Mouse (Mus musculus): ENCODE data around the gene Esm1. TPM values are rescaled to one million over a fixed set of nuclear protein-coding genes. Genes with fewer than 3 reads are reported as not detected.

Esm1 gene
- polyA plus RNA-seq, 1 experiment = 17.3 TPM

DNA sequence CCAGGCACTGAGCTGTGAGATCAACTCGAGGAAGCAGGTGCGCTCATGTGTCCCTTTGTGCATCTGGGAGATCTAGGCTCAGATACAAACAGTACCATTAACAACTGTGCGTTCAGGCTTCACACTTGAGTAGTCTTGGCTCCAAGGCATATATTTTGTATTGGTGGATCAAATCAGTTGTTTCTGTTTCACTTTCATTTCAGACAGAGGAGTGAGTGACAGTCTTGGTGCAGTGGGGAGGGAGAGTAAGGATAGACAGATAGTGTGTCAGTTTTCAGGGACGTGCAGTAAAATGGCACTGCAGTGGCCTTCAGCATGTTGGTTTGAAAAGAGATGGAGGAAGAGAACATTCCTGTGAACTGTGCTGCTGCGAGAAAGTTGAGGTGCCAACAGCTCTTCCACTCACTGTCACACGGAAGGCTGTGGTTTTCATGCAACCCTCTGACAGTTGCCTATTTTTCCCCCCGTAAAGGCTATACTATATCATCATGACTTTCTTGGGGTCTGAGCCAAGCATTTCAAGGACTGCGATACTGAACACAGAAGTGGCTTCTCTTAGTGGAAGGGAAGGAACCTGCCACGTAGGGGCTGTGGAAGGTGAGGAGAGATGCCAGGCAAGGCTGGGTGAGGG is 11.5 kb upstream of the Esm1 start:
- WGBS = 16% methylated on average over 9 of the region's 9 CpGs
- H3K27ac ChIP-seq (ENCODE audit: control insufficient read depth, insufficient read depth, low read depth, low read length, poor library complexity) = no peak overlapping the region
- no peak for TF ChIP-seq CTCF (IDR thresholded peaks at IDR 0.05; ENCODE audit: control insufficient read depth, insufficient read depth, low read length)
- no peak for TF ChIP-seq POLR2A (IDR thresholded peaks at IDR 0.05; ENCODE audit: borderline replicate concordance, control insufficient read depth, low read depth, low read length)
- peak overlapping the region; percentile 38 for H3K4me3 ChIP-seq (replicated peaks; ENCODE audit: control insufficient read depth, low read depth, low read length)
- H3K4me1 ChIP-seq (ENCODE audit: control insufficient read depth, insufficient read depth, low read length) = peaks cover 1% of the 10 kb centered on the region; the same call in 1 of the 2 replicates

DNA sequence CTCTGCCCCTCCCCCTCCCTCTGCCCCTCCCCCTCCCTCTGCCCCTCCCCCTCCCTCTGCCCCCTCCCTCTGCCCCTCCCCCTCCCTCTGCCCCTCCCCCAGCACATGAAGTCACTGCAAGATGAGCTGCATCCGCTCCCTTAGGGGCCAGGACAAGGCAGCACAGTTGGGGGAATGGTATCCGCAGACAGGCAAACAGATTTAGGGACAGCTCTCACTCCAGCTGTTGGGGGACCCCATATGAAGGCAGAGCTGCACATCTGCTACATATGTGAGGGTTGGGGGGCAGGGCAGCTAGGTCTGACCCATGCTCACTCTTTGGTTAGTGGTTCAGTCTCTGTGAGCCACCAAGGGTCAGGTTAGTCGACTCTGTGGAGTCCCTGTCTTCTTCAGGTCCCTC is 10.1 kb upstream of the Esm1 start:
- 74% methylated on average over 3 of the region's 3 CpGs for WGBS
- Histone ChIP-seq H3K27ac (ENCODE audit: control insufficient read depth, insufficient read depth, low read depth, low read length, poor library complexity) (no peak overlapping the region), H3K4me3 (replicated peaks; ENCODE audit: control insufficient read depth, low read depth, low read length) (no peak overlapping the region), H3K4me1 (ENCODE audit: control insufficient read depth, insufficient read depth, low read length) (peaks cover 1% of the 10 kb centered on the region; the same call in 1 of the 2 replicates)
- TF ChIP-seq POLR2A (IDR thresholded peaks at IDR 0.05; ENCODE audit: borderline replicate concordance, control insufficient read depth, low read depth, low read length) (no peak), CTCF (IDR thresholded peaks at IDR 0.05; ENCODE audit: control insufficient read depth, insufficient read depth, low read length) (no peak)

DNA sequence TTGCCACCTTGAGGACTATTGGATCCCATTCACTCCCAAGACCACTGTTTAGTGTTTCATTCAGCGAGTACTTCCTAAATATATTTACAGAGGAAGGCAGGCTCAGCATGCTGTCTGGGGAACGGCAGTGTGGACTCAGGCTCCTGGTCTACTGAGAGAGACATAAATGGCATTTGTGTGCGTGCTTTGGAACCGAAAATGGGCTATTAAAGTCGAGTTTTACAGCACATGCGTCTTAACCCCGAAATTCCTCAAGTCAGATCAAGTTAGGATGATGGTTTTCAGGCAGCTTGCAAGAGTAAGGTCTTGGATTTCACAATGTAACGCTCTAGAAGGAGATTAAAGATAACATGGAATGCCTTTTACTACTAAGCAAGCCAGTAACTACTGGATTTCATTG is 8.7 kb upstream of the Esm1 start:
- no peak for TF ChIP-seq CTCF (IDR thresholded peaks at IDR 0.05; ENCODE audit: control insufficient read depth, insufficient read depth, low read length)
- TF ChIP-seq POLR2A (IDR thresholded peaks at IDR 0.05; ENCODE audit: borderline replicate concordance, control insufficient read depth, low read depth, low read length) = no peak
- WGBS = 70% methylated on average over 8 of the region's 8 CpGs
- H3K27ac ChIP-seq (ENCODE audit: control insufficient read depth, insufficient read depth, low read depth, low read length, poor library complexity) = no peak overlapping the region
- peaks cover 1% of the 10 kb centered on the region; the same call in 1 of the 2 replicates for H3K4me1 ChIP-seq (ENCODE audit: control insufficient read depth, insufficient read depth, low read length)
- H3K4me3 ChIP-seq (replicated peaks; ENCODE audit: control insufficient read depth, low read depth, low read length) = no peak overlapping the region

DNA sequence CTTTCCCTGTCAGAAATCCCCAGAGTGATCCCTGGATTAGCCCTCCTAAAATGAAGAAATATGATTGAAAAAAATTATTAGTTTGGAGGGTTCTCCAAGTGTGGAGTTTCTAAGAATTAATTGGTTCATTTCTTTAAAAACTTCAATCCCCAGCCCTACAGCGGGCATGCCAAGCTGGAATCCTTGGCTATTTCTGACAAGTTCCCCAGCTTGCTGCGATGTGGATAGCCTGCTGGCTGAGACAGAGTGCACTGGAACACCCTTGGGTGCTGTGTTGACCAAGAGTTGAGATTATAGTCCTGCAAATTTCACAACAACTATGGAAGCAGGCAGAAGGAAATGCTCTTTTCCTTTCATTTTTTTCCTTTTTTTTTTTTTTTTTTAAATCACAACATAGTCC is 7.8 kb upstream of the Esm1 start:
- 79% methylated on average over 2 of the region's 2 CpGs for WGBS
- Histone ChIP-seq H3K4me1 (ENCODE audit: control insufficient read depth, insufficient read depth, low read length) (peaks cover 1% of the 10 kb centered on the region; the same call in 1 of the 2 replicates), H3K4me3 (replicated peaks; ENCODE audit: control insufficient read depth, low read depth, low read length) (no peak overlapping the region), H3K27ac (ENCODE audit: control insufficient read depth, insufficient read depth, low read depth, low read length, poor library complexity) (no peak overlapping the region)
- TF ChIP-seq CTCF (IDR thresholded peaks at IDR 0.05; ENCODE audit: control insufficient read depth, insufficient read depth, low read length) (no peak), POLR2A (IDR thresholded peaks at IDR 0.05; ENCODE audit: borderline replicate concordance, control insufficient read depth, low read depth, low read length) (no peak)

DNA sequence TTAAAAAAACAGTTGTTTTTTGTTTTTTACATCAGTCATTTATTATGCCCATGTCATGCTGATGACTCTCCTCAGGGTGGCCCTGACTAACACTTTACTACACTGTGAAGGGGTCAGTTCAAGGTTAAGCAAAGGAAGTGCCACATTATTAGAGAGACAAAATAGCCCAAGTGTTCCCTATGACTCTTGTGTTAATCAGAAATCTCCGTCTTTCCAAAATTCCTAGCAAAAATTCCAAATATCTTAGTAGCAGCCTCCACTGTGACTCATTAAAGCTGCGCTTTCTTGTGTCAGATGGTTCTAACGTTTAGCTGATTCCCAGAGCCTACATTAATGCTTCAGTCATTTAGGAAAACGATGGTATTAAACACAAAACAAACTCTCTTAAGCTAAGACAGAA is 7.3 kb upstream of the Esm1 start:
- no peak for TF ChIP-seq CTCF (IDR thresholded peaks at IDR 0.05; ENCODE audit: control insufficient read depth, insufficient read depth, low read length)
- TF ChIP-seq POLR2A (IDR thresholded peaks at IDR 0.05; ENCODE audit: borderline replicate concordance, control insufficient read depth, low read depth, low read length) = no peak
- no peak overlapping the region for H3K4me3 ChIP-seq (replicated peaks; ENCODE audit: control insufficient read depth, low read depth, low read length)
- peaks cover 1% of the 10 kb centered on the region; the same call in 1 of the 2 replicates for H3K4me1 ChIP-seq (ENCODE audit: control insufficient read depth, insufficient read depth, low read length)
- 82% methylated on average over 4 of the region's 4 CpGs for WGBS
- no peak overlapping the region for H3K27ac ChIP-seq (ENCODE audit: control insufficient read depth, insufficient read depth, low read depth, low read length, poor library complexity)

DNA sequence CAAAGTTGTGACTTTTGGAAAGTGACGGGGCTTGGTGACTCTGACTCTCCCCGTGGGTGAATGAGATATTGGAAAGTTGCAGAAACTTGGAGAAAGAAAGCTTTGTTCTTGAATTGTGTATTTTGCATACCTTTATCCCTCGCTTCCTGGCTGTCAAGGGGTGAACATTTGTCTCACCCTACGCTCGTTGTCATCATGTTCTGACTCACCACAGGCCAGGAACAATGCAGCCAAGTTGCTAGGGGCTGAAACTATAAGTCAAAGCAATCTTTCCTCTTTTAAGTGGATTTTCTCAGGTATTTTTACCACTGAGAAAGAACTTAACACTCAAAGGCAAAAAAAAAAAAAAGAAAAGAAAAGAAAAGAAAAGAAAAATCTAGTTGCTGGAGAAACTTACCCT is 6.3 kb upstream of the Esm1 start:
- TF ChIP-seq CTCF (IDR thresholded peaks at IDR 0.05; ENCODE audit: control insufficient read depth, insufficient read depth, low read length) = no peak
- TF ChIP-seq POLR2A (IDR thresholded peaks at IDR 0.05; ENCODE audit: borderline replicate concordance, control insufficient read depth, low read depth, low read length) = no peak

DNA sequence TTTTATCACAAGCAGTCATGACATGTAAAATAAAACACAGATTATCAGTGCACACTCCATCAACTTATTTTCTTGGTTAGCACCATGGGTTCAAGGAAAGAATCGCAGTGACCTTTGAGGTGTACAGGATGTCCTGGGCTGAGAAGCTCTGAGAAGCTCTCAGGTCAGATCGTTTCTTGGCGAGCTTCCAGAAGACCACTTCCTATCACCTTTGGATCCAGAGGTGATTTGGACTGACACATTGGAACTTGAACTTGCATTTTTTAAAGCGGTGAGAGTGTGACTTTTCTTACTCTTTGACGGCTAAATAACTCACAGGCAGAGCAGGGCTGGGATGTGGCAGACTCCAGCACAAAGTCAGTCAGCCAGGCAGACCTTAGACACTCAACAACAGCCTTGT is 4.1 kb upstream of the Esm1 start:
- H3K27ac ChIP-seq (ENCODE audit: control insufficient read depth, insufficient read depth, low read depth, low read length, poor library complexity) = no peak overlapping the region
- TF ChIP-seq CTCF (IDR thresholded peaks at IDR 0.05; ENCODE audit: control insufficient read depth, insufficient read depth, low read length) = no peak
- TF ChIP-seq POLR2A (IDR thresholded peaks at IDR 0.05; ENCODE audit: borderline replicate concordance, control insufficient read depth, low read depth, low read length) = no peak
- 77% methylated on average over 5 of the region's 5 CpGs for WGBS
- H3K4me1 ChIP-seq (ENCODE audit: control insufficient read depth, insufficient read depth, low read length) = no peaks in the 10 kb centered on the region; the same call in 1 of the 2 replicates
- H3K4me3 ChIP-seq (replicated peaks; ENCODE audit: control insufficient read depth, low read depth, low read length) = no peak overlapping the region

More for the DNA sequence above, 6.3 kb upstream of the Esm1 start:
- H3K27ac ChIP-seq (ENCODE audit: control insufficient read depth, insufficient read depth, low read depth, low read length, poor library complexity) = no peak overlapping the region
- 75% methylated on average over 5 of the region's 5 CpGs for WGBS
- H3K4me1 ChIP-seq (ENCODE audit: control insufficient read depth, insufficient read depth, low read length) = no peaks in the 10 kb centered on the region
- no peak overlapping the region for H3K4me3 ChIP-seq (replicated peaks; ENCODE audit: control insufficient read depth, low read depth, low read length)

DNA sequence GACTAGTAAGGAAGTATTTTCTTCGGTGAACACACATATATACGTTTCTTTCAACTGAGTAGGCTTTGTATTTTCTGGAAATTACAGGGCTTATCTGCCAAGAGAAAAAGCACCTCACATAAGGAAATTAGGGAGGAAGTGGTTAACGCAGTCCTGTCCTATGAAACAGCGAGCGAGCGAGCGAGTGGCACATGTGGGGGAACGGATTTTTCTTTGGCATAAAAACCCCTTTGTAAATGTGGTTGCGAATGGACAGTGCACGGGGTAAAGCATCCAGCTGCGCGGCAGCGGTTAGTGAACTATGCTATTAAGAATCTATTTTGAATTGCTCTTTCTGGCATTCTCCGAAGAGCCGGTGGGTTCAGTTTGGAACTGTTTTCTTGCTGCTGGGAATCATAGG is 1.9 kb downstream of the Esm1 start:
- Histone ChIP-seq H3K4me1 (ENCODE audit: control insufficient read depth, insufficient read depth, low read length) (no peaks in the 10 kb centered on the region; the same call in 1 of the 2 replicates), H3K27ac (ENCODE audit: control insufficient read depth, insufficient read depth, low read depth, low read length, poor library complexity) (no peak overlapping the region), H3K4me3 (replicated peaks; ENCODE audit: control insufficient read depth, low read depth, low read length) (no peak overlapping the region)
- TF ChIP-seq CTCF (IDR thresholded peaks at IDR 0.05; ENCODE audit: control insufficient read depth, insufficient read depth, low read length) = no peak
- TF ChIP-seq POLR2A (IDR thresholded peaks at IDR 0.05; ENCODE audit: borderline replicate concordance, control insufficient read depth, low read depth, low read length) = no peak
- 2% methylated on average over 15 of the region's 15 CpGs for WGBS
